Mouse (Mus musculus) frontal cortex, postnatal 10 days (tissue): ENCODE measurements around the gene Ugdh.
"Not testable (repeated sequence)": the region's sequence is repeated elsewhere in the genome, so short reads cannot be mapped to it uniquely, and the experiment has no call there.

Experiments used
- DNase-seq, 2 experiments: peaks; one replicate each; pipeline ENCODE4 v3.0.0; 2022; ENCODE audit warnings: low spot score in 2 of 2, mixed read lengths in 1 of 2

The Ugdh gene

DNA sequence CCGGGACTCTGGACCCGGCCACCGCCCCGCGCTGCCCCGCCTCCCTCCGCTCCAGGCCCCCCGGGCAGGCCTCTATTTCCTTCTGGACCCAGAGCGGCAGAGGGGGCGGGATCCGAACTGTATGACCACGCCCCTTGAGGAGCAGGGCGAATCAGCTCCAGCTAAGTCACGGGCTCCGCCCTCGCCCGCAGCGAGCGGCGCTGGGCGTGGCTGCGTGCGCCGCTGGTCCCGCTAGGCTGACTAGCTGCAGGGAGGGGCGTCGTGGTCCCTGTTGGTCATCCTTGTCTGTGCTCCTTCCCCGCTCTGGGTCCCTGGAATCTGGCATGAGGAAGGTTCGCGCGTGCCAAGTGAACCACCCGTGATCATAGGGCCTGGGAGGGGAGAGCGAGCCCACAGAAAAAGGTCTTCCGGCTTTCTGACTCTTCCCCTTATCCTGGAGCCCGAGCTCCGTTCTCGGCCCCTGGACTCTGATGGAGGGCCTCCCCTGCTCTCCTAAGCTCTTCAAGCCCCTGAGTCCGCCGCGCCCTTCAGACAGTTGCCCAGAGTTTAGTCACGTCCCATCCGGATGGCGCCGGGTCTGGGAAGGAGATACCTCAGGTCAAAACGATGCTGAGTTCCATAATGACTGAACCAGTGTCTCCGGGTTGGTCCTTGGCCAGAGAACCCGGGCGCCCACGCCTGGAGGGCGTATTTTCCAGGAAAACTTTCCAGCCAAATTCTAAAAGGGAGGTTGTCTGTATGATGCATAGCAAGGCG is at the start of gene Ugdh:
Gene Ugdh, minus strand, starts transcription at position 144 of the 756 bp plus-strand sequence.
- DNase-seq, result peak; percentile 95 to 96

DNA sequence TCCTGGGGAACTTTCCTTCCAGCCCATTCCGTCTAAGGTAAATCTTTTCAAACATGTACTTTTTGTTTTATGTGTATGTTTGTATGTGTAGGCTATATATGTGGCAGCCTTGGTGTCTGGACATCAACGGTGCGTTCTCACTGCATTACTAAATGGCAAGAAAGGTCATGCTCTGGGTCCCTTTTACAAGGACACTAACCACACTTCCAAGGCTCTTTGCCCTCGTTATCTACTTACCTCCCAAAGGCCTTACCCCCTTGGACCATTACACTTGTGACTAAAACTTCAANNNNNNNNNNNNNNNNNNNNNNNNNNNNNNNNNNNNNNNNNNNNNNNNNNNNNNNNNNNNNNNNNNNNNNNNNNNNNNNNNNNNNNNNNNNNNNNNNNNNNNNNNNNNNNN is 47.2 kb upstream of the Ugdh start:
- DNase-seq, result no peak

DNA sequence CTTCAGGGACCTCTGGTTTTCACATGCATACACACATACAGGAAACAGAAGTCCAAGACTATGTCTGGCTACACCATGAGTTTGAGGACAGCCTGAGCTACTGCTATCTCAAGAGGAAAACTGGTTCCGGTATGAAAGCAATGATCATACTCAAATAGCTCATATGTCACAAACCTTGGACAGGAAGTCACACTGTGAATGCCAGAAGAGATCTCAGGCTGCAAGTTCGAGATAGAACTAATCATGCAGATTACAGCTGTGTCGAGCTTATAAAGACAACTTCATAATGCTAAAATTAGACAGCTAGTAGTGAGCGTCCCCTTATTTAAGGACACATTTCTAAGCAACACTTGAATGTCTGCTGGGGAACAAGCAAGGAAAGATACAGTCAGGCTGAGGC is 44.8 kb upstream of the Ugdh start:
- DNase-seq, result no peak

DNA sequence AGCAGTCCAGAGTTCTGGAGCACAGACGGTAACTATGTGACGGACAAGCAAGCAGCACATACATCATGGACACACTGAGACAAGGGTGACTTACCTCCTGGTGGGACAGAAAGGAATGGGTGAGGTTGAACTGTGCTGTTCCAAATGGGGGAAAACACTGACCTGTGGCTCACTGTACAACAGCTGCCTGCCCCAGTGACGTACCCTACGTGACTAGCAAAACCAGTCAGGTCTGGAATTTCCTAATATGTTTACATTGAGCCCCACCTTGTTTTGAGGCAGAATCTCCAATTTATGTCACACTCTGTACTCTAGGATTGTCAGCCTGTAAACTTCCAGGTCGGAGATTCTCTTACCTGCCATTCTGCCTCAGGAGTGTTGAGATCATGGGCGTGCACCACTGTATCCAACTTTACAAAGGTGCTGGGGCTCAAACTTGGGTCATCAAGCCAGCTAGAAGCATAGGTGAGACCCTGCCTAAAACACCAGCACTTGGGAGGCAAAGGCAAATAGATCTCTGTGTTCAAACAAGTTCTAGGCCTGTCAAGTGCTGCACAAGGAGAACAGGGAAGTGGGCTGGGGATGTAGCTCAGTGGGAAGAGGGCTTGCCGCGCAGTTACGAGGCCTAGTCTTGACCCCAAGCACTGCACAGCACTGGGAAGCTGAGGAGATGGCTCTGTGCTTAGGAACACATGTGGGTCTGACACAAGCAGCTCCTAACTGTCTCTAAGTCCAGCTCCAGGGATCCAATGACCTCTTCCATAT is 44.1 kb upstream of the Ugdh start:
- no peak for DNase-seq

DNA sequence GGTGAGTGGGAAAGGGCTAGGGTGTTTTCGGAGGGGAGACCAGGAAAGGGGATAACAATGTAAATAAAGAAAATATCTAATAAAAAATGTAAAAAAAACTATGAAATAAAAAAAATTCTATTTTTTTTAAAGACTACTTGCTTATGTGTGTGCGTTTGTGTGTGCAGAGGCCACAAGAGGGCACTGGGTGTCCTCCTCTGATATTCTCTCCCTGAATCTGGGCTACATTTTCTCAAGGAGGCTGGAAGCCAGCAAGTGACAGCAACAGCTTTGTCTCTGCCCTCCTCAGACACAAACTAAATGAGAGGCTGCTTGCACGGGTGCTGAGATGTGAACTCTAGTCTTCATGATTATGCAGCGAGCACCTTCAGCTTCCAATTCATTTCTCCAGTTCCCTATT is 42.5 kb upstream of the Ugdh start:
- DNase-seq, result no peak

DNA sequence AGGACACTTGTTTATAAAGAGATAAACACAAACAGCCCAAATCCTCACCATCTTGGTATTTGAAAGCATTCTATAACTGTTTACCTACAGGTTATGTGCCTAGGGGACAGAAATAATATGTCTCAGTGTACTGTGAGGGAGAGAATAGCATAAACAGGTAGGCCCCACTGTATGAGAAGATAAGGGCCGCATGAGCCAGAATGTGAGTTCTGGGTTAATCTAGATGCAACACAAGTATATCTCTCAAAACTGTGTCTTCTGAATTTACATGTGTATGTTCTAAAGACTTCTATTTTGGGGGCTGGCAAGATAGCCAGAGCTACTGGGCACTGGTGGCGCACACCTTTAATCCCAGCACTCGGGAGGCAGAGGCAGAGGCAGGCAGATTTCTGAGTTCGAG is 41.0 kb upstream of the Ugdh start:
- not testable (repeated sequence) for DNase-seq

DNA sequence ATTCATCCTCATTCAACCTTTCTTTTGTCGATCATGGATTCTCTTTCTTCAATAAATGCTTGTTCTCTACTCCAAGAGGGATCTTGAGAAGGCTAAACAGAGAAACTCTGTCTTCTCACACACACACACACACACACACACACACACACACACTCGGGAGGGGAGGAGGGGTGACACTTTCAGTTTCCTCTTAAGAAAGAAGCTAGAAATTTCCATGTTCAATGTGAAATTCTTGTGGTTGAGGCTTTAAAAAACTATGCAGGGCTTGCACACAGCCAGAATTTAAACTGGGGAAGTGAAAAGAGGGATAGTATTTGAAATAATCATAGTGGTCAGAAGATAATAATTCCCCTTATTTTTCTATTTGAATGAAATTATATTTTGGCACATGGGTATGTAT is 40.1 kb upstream of the Ugdh start:
- DNase-seq, result no peak

DNA sequence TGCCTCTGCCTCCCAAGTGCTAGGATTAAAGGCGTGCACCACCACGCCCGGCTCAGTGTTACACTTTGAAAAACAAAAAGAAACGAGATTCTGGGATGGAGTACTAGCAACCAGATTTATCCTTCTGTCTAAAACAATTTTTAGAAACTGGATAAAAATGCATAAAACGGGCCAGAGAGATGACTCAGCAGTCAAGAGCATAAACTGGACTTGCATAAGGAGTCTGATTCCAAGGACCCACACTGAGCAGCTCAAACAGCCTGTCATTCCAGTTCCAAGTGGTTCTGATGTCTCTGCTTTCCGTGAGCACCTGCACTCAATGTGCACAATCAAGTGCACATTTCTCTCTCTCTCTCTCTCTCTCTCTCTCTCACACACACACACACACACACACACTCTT is 34.0 kb upstream of the Ugdh start:
- no peak for DNase-seq

DNA sequence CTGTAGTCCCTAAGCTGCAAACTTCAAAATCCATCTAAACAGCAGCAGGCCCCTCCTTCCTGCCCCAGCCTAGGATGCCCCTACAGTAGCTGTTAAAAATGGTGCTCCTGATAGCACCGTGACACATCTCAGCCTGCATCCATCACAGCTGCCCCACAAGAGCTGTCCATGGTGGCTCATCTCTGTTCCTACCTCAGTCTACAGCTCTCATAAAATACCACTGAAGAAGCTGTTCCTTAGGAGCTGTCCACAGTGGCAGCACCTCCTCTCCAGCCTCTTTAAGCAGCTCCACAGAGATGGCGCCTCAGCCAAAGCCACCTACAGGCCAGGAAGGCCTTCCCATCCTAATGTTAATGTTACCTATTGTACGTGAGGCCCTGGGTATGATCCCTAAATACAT is 31.2 kb upstream of the Ugdh start:
- DNase-seq, result no peak

DNA sequence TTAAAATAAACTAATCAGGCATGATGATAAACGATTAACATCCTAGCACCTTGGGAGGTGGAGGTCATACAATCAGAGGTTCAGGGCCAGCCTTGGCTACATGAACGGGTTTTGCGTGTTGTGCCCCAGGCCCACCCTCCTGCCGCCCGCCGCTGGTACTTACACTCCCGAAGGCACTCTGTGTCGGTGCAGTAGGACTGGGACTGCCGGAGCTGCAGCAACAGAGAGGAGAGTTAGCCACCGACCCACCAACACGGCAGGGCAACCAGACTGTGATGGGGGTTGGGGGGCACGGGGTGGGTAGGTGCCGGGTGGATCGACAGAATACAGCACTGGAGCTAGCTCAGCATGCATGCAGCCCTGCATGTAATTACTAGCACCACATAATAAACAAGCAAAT is 24.6 kb upstream of the Ugdh start:
- no peak for DNase-seq

DNA sequence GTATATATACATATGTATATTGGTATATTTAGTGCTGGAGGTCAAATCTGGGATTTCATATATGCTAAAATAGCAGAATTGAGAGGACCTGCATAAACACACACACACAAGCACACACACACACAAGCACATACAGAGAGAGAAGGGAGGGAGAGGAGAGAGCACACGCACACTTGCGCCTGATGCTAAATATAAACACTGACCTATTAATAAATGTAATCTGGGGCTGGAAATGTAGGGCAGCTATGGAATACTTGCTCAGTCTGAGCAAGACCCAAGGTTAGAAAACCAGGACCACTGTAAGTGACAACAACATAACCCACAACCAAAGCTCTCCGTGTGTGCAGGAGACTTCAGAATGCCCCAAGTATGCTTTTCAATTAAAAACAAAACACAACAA is 23.7 kb upstream of the Ugdh start:
- no peak for DNase-seq

DNA sequence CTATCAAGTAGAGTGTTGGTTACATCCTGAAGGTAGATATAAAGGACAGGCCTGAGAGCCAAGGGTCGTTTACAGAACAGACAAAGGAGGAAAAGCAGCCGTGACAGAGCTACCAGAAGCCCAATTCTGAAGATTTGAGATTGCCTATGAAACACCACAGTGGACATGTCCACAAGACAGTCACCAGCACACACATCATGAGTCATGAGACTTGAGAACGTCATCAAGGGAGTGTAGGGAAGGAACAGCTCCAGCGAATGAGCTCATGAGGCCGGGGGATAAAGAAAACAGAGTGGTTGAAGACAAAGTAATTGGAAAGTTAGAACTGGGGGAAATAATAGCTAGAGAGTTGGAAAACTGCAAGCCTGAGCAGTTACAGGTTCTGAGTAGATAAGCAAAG is 22.1 kb upstream of the Ugdh start:
- DNase-seq, result no peak

DNA sequence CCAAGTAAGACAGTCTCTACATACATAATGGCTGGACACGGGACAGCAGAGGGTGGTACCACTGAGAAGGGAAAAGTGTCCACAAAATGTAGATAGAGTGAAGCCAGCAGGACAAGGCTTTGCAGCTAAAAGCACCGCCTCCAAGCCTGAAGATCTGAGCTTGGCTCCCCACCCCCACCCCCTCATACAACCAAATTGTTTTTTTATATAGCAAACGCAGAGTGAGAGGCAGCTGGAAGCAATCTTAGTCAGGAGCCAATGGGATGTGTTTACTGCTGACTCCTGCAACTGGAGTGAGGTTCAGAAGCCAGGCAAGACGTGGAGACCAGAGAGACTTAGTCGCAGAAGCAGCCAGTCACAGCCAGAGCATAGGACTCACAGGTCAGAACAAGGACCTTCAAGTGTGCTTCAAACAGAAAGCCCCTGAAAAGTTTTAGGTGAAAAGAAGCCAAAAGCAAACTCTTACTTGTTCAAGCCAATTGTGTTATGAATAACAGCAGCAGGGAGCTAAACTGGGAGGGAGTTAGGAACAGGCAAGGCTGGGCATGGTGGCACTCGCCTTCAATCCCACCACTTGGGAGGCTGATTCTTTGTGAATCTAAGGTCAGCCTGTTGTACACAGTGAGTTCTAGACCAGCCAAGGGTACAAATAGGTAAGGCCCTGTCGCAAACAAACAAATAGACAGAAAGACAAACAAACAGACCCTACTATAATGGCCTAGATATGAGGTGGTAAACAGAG is 21.5 kb upstream of the Ugdh start:
- DNase-seq, result no peak

DNA sequence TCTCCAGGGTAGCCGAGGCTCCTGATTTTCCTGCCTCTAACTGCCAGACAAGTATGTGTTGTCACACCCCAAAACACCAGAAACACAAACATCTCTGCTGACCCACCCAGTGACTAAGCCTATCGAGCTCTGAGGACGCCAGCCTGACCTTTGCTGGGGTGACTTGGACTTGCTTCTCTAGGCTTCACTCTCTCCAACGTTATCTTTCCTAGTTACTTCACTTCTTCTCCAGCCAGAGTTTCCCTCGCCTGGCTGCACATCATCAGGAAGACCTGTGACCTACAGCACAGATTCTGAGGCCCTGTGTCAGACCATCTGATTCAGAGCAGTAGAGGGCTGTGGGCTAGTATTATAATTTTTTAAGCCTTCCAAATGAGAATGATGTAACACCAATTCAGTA is 19.0 kb upstream of the Ugdh start:
- DNase-seq, result no peak

DNA sequence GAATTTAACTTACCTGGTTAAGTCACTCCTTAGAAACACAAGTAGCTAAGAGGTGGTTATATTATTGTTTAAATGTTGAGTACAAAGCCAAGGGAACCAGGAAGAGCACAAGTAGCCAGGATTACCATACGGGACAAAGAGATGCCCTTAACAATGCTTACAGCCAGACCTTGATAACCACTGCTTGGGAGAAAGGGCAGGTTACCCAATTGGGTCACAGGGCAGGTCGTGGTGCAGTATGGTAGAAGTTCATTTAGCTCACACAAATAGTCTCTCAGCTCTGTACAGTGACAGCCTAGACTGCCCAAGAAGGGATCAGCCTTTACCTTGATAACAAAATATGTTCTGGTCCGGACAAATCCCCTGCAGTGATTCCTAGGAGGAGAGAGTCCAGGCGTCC is 13.2 kb upstream of the Ugdh start:
- no peak for DNase-seq

DNA sequence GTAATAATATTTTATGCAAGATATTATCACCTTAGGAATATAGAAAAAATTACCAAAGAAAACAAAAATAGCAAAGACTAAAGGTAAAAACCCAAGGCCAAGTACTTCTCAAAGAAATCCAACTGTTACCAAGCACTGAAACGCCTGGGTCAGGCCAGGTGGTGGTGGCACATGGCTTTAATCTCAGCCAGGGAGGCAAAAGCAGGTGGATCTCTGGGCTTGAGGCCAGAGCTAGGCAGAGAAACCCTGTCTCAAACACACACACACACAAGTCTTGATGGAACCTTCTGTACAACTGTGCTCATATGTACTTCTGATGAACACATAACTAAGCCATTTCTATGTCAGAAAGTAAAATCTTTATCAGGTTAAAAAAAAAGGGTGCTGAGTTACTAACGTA is 12.1 kb upstream of the Ugdh start:
- no peak for DNase-seq

DNA sequence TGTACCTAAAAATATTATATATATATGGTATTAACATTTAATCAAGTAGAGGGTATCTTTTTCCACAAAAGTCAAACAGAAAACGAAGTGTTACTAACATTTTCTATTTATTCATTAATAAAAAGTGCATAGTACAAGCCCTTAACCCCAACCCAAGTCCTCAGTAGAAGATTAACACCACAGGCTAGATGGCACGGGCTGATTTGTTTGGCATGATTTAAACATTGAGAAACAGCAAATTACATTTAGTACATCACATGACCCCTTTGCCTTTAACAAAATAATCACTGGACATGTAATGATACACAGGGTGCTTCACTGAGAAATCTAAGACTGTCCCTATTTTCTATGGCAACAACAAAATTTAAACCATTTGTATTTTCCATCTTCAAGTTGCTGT is 11.0 kb upstream of the Ugdh start:
- no peak for DNase-seq

DNA sequence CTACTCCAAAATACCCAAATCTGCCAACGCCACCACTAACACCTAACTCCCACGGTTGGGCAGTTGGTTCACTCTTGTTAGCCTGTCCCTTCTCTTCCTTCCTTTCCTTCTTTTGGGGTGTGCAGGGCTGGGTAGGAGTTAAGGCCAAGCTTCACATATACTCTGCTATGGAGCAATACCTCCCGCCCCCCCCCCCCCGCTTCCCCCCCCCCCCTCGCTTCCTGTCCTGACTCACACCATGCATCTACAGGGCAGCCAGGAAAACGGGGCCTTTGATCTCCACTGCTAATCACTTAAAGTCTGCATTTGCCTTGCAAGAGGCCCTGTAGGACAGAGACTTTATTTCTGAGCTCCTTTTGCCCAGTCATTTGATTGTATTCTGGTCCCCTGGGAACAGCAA is 9.2 kb upstream of the Ugdh start:
- no peak for DNase-seq

DNA sequence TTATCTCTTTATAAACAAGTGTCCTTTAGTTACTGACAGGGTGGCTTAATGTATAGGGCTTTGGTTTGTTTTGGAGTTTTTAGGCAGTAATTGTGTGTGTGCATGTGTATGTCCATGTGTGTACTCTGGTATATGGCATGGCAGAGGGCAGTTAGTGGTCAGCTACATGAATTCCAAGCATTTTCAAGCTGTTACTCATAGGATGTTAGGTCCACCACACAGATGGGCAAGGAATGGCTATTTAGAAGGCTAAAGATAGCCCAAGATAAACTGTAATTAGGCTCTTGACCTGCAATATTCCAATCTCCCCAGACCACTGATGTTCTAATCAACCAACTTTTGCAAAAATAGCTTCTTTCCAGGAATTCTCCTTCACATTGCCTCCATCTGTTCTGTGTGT is 2.3 kb upstream of the Ugdh start:
- DNase-seq, result no peak

DNA sequence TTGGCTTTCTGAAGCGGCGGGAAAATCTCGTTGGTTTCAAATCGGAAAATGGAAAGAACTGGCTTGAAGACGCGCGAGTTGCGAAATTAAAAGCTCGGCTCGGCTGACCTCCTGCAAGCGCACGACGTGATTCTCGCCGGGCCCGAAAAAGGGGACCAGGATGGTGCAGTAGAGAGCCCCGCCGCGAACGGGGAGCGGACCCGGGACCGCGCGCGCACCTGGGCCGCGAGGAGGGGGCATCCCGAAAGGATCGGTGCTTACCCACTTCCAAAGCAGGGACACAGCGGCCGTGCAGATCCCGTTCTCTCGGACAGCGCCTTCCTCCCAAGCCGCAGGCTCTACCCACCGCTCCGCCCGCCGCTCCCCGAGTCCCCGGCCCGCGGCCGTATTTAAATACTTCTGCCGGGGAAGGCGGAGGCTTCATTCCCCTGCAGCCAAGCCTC is 365 bp downstream of the Ugdh start:
- no peak for DNase-seq

DNA sequence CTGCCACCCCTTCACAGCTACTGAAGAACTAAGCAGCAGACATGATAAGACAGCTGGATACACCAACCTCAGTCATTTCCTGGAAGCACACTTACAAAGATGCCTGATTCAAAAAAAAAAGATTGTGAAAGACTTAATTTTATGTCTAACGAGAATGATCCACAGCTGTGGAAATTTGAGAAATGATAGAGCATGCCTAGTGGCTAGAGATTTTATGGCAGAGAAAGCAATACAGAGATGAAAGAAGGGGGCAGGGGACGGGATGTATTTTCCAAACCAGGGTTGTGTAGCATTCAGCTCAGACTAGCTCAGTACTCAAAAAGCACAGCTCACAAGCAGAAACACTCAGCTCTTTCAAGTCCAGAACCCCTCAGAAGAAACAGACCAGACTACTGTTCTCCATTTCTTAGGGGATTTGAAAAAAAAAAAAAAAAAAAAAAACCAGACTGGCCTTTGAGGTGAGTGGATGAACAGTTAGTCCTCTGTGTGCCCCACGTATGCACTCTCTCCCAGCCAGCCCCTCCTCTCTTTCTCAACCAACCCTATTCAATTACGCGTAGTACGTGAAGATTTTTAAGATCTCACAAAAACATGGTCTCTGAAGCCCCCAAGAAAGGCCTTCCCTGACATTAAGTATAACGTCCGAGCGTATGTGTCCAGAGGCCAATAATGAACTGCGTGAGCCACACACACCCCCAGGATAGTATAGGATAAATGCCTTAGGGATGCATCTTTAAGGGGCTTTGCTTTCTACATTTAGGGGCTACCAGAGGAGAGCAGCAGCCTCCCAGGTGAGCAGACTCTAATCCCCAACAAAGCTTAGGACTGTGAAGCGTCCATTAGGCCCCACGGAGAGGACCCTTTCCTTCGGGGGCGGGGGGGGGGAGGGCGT is 1.0 kb downstream of the Ugdh start:
- peak; percentile 24 to 25 for DNase-seq

DNA sequence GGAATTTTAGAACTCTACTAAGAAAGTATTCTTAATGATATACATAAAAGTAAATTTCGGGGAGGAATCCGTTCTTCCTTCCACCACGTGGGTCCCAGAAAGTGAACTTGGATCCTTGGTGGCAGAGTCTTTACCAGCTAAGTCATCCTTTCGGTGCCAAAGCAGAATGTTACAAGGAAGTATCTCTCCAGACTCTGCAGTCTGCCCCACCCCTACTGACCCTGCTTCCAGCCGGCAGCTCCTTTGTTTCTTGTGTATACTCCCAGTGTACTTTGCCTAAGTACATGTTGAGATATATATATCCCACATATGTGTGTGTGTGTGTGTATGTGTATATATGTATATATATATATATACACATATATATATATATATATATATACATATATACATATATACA is 6.3 kb downstream of the Ugdh start:
- no peak for DNase-seq
